Mouse (Mus musculus): Measurements from ENCODE around the gene Klhl31. TPM values are rescaled to one million over a fixed set of nuclear protein-coding genes. Genes with fewer than 3 reads are reported as not detected.

The Klhl31 gene
- polyA plus RNA-seq, 1 experiment from 2014 or later: 3.5 TPM

- ATAC-seq (ENCODE audit: insufficient read depth, low FRiP score, low TSS enrichment) (no peak), DNase-seq (ENCODE audit: low spot score) (no peak)
- 83% methylated on average over 6 of the region's 6 CpGs for WGBS
- H3K27ac ChIP-seq (ENCODE audit: low read depth, low read length): no peak overlapping the region
- H3K4me3 ChIP-seq (ENCODE audit: low read depth, low read length): no peak overlapping the region
- H3K36me3 ChIP-seq (ENCODE audit: control insufficient read depth, insufficient read depth, low read length): no peaks in the 10 kb centered on the region
- no peaks in the 10 kb centered on the region for H3K27me3 ChIP-seq (ENCODE audit: control insufficient read depth, insufficient read depth, low read length)
- no peaks in the 10 kb centered on the region for H3K4me1 ChIP-seq (ENCODE audit: control insufficient read depth, insufficient read depth, low read length)
- H3K9ac ChIP-seq (ENCODE audit: low read length): no peak overlapping the region
- H3K9me3 ChIP-seq (ENCODE audit: control insufficient read depth, low read length): no peaks in the 10 kb centered on the region
- no peak overlapping the region for H3K4me2 ChIP-seq (ENCODE audit: low read depth)
These were observed 33.8 kb downstream of the Klhl31 start for GRCm38 (mm10) chr9:77670095-77670494.

DNA sequence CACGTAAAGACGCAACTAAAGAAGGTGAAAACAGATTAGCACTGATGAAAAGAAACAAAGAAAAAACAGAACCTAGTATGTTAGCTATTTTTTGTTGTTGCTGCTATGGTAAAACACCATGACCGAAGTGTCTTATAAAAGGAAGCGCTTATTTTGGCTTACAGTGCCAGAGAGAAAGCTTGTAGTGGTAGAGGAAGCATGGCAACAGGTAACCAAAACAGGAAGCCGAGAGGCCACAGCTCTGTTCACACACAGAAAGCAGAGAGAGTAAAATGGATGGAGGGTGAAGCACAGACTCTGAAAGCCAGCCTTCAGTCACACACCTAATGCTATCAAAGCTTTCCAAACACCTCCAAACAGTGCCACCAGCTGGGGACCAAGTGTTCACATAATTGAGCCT, 34.7 kb downstream of the Klhl31 start:
- DNase-seq (ENCODE audit: low spot score) (no peak), ATAC-seq (ENCODE audit: insufficient read depth, low FRiP score, low TSS enrichment) (no peak)
- no peaks in the 10 kb centered on the region for H3K27me3 ChIP-seq (ENCODE audit: control insufficient read depth, insufficient read depth, low read length)
- no peaks in the 10 kb centered on the region for H3K36me3 ChIP-seq (ENCODE audit: control insufficient read depth, insufficient read depth, low read length)
- 92% methylated on average over 5 of the region's 5 CpGs for WGBS
- H3K4me1 ChIP-seq (ENCODE audit: control insufficient read depth, insufficient read depth, low read length): no peaks in the 10 kb centered on the region
- no peak overlapping the region for H3K9ac ChIP-seq (ENCODE audit: low read length)
- H3K9me3 ChIP-seq (ENCODE audit: control insufficient read depth, low read length): no peaks in the 10 kb centered on the region
- H3K4me2 ChIP-seq (ENCODE audit: low read depth): no peak overlapping the region
- H3K4me3 ChIP-seq (ENCODE audit: low read depth, low read length): no peak overlapping the region
- H3K27ac ChIP-seq (ENCODE audit: low read depth, low read length): no peak overlapping the region

DNA sequence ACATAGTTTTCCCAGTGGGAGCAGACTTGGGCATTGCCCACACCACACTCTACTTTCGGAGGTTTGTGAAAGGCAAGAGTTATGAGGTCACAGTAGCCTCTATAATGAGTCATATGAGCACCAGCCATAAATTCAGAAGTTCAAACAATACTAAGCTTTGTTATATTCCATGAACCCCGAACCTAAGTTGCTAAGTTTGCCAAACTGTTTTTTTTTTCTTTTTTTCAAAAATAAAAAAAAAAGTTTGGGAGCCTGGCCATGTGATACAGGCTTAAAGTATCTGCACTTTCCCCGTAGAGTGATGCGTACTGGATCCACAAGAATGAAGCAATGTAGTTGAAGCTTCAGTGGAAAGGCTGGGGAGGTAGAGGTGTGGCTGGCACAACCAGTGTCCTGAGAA, 36.9 kb downstream of the Klhl31 start:
- ATAC-seq (ENCODE audit: insufficient read depth, low FRiP score, low TSS enrichment) (no peak), DNase-seq (ENCODE audit: low spot score) (no peak)
- Histone ChIP-seq H3K4me3 (ENCODE audit: low read depth, low read length) (no peak overlapping the region), H3K9me3 (ENCODE audit: control insufficient read depth, low read length) (no peaks in the 10 kb centered on the region), H3K27me3 (ENCODE audit: control insufficient read depth, insufficient read depth, low read length) (no peaks in the 10 kb centered on the region), H3K4me2 (ENCODE audit: low read depth) (no peak overlapping the region), H3K27ac (ENCODE audit: low read depth, low read length) (no peak overlapping the region), H3K4me1 (ENCODE audit: control insufficient read depth, insufficient read depth, low read length) (no peaks in the 10 kb centered on the region), H3K36me3 (ENCODE audit: control insufficient read depth, insufficient read depth, low read length) (no peaks in the 10 kb centered on the region), H3K9ac (ENCODE audit: low read length) (no peak overlapping the region)
- 83% methylated on average over 4 of the region's 4 CpGs for WGBS

DNA sequence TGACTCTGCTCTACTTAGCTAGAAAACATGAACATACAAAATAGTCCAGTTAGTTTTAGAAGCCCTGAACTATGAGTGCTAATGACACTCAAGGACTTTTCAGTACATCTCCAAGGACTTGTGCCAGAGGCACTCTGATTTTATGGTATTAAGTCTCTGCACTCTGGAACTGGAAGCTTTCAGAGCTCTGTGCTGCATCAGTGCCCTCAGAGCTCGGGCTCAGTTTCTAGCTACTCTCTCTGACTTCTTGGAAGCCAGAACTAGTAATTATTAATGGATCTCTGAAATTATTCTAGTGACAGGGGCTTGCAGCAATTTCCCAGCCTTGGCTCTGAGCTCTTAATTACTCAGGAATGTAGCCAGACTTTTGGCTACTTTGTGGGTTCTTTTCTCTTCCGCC, 37.7 kb downstream of the Klhl31 start:
- Histone ChIP-seq H3K27ac (ENCODE audit: low read depth, low read length) (no peak overlapping the region), H3K9ac (ENCODE audit: low read length) (no peak overlapping the region), H3K9me3 (ENCODE audit: control insufficient read depth, low read length) (no peaks in the 10 kb centered on the region), H3K4me2 (ENCODE audit: low read depth) (no peak overlapping the region), H3K36me3 (ENCODE audit: control insufficient read depth, insufficient read depth, low read length) (no peaks in the 10 kb centered on the region), H3K27me3 (ENCODE audit: control insufficient read depth, insufficient read depth, low read length) (no peaks in the 10 kb centered on the region), H3K4me3 (ENCODE audit: low read depth, low read length) (no peak overlapping the region), H3K4me1 (ENCODE audit: control insufficient read depth, insufficient read depth, low read length) (no peaks in the 10 kb centered on the region)
- WGBS: 91% methylated on average over 2 of the region's 2 CpGs
- ATAC-seq (ENCODE audit: insufficient read depth, low FRiP score, low TSS enrichment): no peak
- no peak for DNase-seq (ENCODE audit: low spot score)

DNA sequence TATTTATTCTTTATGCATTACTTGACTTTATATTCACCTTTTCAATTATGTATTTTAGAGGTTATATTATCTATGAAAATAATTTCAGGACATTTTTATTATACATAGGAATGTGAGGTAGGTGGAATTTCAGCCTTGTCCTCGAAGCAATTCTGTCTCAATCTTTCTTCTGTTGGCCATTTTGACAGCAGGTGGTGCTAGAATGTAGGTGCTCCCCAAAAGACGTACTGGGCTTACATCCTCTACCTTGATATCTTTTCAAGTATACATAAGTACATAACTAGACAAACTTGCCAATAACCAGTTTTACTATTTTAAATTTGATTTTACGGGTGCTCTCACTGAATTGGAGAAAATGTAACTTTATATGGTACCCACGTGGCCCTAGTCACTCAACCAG, 48.6 kb downstream of the Klhl31 start:
- Histone ChIP-seq H3K36me3 (ENCODE audit: control insufficient read depth, insufficient read depth, low read length) (no peaks in the 10 kb centered on the region), H3K27me3 (ENCODE audit: control insufficient read depth, insufficient read depth, low read length) (no peaks in the 10 kb centered on the region), H3K4me2 (ENCODE audit: low read depth) (no peak overlapping the region), H3K4me1 (ENCODE audit: control insufficient read depth, insufficient read depth, low read length) (no peaks in the 10 kb centered on the region), H3K9me3 (ENCODE audit: control insufficient read depth, low read length) (no peaks in the 10 kb centered on the region), H3K27ac (ENCODE audit: low read depth, low read length) (no peak overlapping the region), H3K9ac (ENCODE audit: low read length) (no peak overlapping the region), H3K4me3 (ENCODE audit: low read depth, low read length) (no peak overlapping the region)
- no peak for DNase-seq (ENCODE audit: low spot score)
- 82% methylated on average over 4 of the region's 4 CpGs for WGBS
- no peak for ATAC-seq (ENCODE audit: insufficient read depth, low FRiP score, low TSS enrichment)

GRCm38 (mm10) chr9:77685825-77686500, 49.7 kb downstream of the Klhl31 start:
- ATAC-seq (ENCODE audit: insufficient read depth, low FRiP score, low TSS enrichment) (no peak), DNase-seq (ENCODE audit: low spot score) (no peak)
- Histone ChIP-seq H3K9me3 (ENCODE audit: control insufficient read depth, low read length) (no peaks in the 10 kb centered on the region), H3K4me3 (ENCODE audit: low read depth, low read length) (no peak overlapping the region), H3K27ac (ENCODE audit: low read depth, low read length) (no peak overlapping the region), H3K9ac (ENCODE audit: low read length) (no peak overlapping the region), H3K27me3 (ENCODE audit: control insufficient read depth, insufficient read depth, low read length) (no peaks in the 10 kb centered on the region), H3K4me2 (ENCODE audit: low read depth) (no peak overlapping the region), H3K36me3 (ENCODE audit: control insufficient read depth, insufficient read depth, low read length) (no peaks in the 10 kb centered on the region), H3K4me1 (ENCODE audit: control insufficient read depth, insufficient read depth, low read length) (no peaks in the 10 kb centered on the region)
- 85% methylated on average over 5 of the region's 5 CpGs for WGBS

GRCm38 (mm10) chr9:77692707-77693106, 56.4 kb downstream of the Klhl31 start:
- Histone ChIP-seq H3K9ac (ENCODE audit: low read length) (no peak overlapping the region), H3K36me3 (ENCODE audit: control insufficient read depth, insufficient read depth, low read length) (no peaks in the 10 kb centered on the region), H3K27me3 (ENCODE audit: control insufficient read depth, insufficient read depth, low read length) (no peaks in the 10 kb centered on the region), H3K27ac (ENCODE audit: low read depth, low read length) (no peak overlapping the region), H3K9me3 (ENCODE audit: control insufficient read depth, low read length) (no peaks in the 10 kb centered on the region), H3K4me1 (ENCODE audit: control insufficient read depth, insufficient read depth, low read length) (no peaks in the 10 kb centered on the region), H3K4me2 (ENCODE audit: low read depth) (no peak overlapping the region), H3K4me3 (ENCODE audit: low read depth, low read length) (no peak overlapping the region)
- 87% methylated on average over 7 of the region's 7 CpGs for WGBS
- no peak for ATAC-seq (ENCODE audit: insufficient read depth, low FRiP score, low TSS enrichment)
- no peak for DNase-seq (ENCODE audit: low spot score)

- H3K9me3 ChIP-seq (ENCODE audit: control insufficient read depth, low read length): no peaks in the 10 kb centered on the region
- DNase-seq (ENCODE audit: low spot score): no peak
These were observed 57.1 kb downstream of the Klhl31 start for GRCm38 (mm10) chr9:77693405-77693804.

DNA sequence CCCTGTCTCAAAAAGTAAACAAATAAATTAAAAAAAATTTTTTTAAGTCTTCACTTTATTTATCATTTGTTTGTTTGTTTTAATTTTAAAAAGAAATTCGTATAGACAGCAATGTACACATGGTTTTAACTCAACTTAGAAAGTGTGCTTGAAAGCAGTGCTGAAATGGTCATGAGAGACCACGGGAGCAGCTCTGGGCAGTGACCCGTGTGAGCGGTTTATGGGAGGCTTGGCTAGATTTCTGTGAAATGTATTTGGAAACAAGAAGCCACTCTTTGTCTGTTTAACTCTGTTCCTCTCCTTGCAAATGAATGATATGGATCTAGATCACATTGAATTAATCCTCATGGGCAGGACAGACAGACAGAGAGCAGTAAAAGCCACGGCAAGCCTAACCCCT, 59.3 kb downstream of the Klhl31 start:
- no peaks in the 10 kb centered on the region for H3K4me1 ChIP-seq (ENCODE audit: control insufficient read depth, insufficient read depth, low read length)
- WGBS: 82% methylated on average over 5 of the region's 5 CpGs
- H3K27me3 ChIP-seq (ENCODE audit: control insufficient read depth, insufficient read depth, low read length): no peaks in the 10 kb centered on the region
- no peak overlapping the region for H3K4me3 ChIP-seq (ENCODE audit: low read depth, low read length)
- no peak overlapping the region for H3K9ac ChIP-seq (ENCODE audit: low read length)
- DNase-seq (ENCODE audit: low spot score) (no peak), ATAC-seq (ENCODE audit: insufficient read depth, low FRiP score, low TSS enrichment) (no peak)
- no peaks in the 10 kb centered on the region for H3K36me3 ChIP-seq (ENCODE audit: control insufficient read depth, insufficient read depth, low read length)
- H3K27ac ChIP-seq (ENCODE audit: low read depth, low read length): no peak overlapping the region
- H3K4me2 ChIP-seq (ENCODE audit: low read depth): no peak overlapping the region
- no peaks in the 10 kb centered on the region for H3K9me3 ChIP-seq (ENCODE audit: control insufficient read depth, low read length)

More at GRCm38 (mm10) chr9:77693405-77693804, 57.1 kb downstream of the Klhl31 start:
- H3K4me3 ChIP-seq (ENCODE audit: low read depth, low read length): no peak overlapping the region
- WGBS: 100% methylated on average over 1 of the region's 1 CpGs
- H3K27me3 ChIP-seq (ENCODE audit: control insufficient read depth, insufficient read depth, low read length): no peaks in the 10 kb centered on the region
- H3K36me3 ChIP-seq (ENCODE audit: control insufficient read depth, insufficient read depth, low read length): no peaks in the 10 kb centered on the region
- H3K9ac ChIP-seq (ENCODE audit: low read length): no peak overlapping the region
- H3K4me1 ChIP-seq (ENCODE audit: control insufficient read depth, insufficient read depth, low read length): no peaks in the 10 kb centered on the region
- H3K27ac ChIP-seq (ENCODE audit: low read depth, low read length): no peak overlapping the region
- ATAC-seq (ENCODE audit: insufficient read depth, low FRiP score, low TSS enrichment): no peak
- no peak overlapping the region for H3K4me2 ChIP-seq (ENCODE audit: low read depth)

Measured in neural tube, embryonic 11.5 days (tissue).